Mouse (Mus musculus): ENCODE results near the gene Rora.

Rora gene

GRCm38 (mm10) chr9:68653211-68654038, at the start of gene Rora:
Gene Rora (plus strand): TSS chr9:68653786.
- DNase-seq, result peak; percentile 61 to 84

DNA sequence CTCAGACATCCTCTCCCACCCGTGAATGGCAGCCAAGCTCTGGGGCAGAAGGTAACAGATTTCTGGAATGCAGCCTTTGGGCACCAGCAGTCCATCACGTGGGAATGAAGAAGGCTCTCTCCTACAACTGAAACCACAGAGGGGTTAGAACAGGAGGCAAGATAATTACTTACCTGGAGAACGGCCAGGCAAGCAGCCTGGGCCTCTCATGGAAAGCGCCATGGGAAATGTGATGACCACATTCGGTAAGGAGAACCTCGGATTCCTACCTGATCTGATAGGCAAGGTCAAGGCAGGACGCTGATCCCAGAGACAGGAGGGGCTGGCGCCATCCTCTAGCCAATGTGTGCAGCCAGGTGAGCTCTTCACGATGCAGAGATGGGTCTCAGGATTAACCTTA, 39.6 kb upstream of the Rora start:
- no peak for DNase-seq

GRCm38 (mm10) chr9:68617116-68617515, 36.5 kb upstream of the Rora start:
- no peak for DNase-seq

DNA sequence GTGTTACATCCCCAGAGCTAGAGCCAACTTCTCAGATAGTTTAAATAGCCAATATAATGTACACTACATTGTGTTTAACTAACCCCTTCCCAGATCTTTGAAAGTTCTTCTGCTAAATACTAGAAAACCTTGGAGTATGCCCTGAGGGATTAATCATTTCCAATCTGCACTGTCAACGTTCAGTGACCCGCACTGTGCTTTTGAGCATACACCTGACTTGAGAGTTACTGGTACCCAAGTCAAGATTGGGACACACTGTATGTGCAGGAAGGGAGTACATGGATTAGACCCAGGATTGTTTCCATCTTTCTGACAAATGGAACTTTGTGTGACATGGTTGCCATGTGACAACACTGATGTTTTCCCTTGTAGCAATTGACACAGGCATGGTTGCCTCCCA, 33.5 kb upstream of the Rora start:
- no peak for DNase-seq

DNA sequence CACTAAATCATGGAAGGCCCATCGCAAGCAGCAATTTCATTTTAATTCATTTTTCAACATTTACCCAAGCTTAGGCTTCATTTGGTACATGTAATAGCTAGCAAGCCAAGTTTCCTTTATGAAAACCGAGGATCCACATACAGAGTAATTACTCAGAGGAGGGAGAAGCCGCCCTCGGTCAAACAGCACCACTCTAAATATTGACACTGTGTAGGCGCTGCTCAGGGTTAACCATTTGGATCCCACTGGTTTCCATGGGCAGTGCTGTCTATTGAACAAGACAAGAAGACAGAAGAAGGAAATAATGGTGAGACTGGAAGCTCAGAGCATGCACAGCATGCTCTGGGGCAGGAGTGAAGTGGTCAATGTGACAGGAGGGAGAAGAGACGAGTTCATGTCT, 33.1 kb upstream of the Rora start:
- DNase-seq, result no peak

- no peak for DNase-seq
These were observed 28.6 kb upstream of the Rora start for GRCm38 (mm10) chr9:68624981-68625380.

DNA sequence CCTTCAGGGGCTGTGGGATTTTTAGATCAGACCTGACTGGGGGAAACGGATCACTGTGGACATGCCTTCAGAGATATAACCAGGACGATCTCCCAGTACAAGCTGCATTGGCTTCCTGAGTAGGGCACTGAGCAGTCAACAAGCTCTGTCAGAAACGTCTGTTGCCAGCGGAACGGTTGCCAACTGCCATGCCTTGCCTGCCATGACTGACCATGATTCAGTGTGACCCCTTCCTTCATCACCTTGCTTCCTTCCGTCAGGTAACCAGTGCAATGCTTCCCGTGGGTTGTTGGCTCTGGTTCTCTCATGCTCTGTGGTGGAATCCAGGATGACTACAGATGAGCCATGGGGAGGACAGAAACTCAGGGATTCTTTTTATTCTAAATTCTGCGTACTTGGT, 16.3 kb upstream of the Rora start:
- DNase-seq, result no peak

- DNase-seq, result no peak
These were observed 12.5 kb upstream of the Rora start for GRCm38 (mm10) chr9:68641123-68641522.

DNA sequence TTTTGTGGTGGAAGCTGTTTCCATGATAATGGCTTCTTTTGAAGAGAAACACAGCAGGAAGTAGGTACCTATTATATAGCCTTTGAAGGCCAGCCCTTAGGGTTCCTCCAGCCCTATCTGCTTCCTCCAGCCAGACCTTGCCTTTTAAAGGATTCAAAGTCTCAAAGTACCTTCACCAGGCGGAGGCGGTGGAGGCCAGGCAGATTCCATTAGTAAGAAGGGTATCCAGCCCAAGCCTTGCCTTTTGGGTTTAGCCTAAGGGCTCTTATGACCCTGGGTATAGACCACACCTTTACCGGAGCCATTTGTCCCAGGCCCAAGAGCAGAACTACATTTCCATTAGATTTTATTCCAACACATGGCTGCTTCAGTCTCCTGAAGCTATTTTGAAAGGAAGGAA, 5.5 kb upstream of the Rora start:
- no peak for DNase-seq

DNA sequence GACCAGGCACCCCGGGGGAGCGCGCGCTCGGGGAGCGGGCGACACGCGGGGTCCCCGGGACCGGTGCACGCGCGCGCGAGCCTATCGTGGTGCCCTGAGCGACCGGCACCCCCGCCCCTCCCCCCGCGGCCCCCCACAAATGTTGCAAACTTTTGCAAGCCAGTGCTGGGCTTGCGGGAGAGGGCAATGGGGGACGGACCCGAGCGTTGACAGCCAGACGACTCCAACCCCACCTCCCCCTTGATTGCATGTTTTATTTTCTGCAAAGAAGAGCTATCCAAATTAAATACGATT, 400 bp downstream of the Rora start:
- no peak for DNase-seq

GRCm38 (mm10) chr9:68654333-68655017, 889 bp downstream of the Rora start:
- peak; percentile 28 to 41 for DNase-seq

GRCm38 (mm10) chr9:68655018-68656005, 1.7 kb downstream of the Rora start:
- DNase-seq, result peak; percentile 49 to 51

- no peak for DNase-seq
These were observed 2.6 kb downstream of the Rora start for GRCm38 (mm10) chr9:68656076-68656795.

GRCm38 (mm10) chr9:68656796-68657130, 3.2 kb downstream of the Rora start:
- DNase-seq, result no peak

GRCm38 (mm10) chr9:68670731-68671130, 17.1 kb downstream of the Rora start:
- DNase-seq, result no peak

- DNase-seq, result no peak
These were observed 18.9 kb downstream of the Rora start for GRCm38 (mm10) chr9:68672459-68672858.

DNA sequence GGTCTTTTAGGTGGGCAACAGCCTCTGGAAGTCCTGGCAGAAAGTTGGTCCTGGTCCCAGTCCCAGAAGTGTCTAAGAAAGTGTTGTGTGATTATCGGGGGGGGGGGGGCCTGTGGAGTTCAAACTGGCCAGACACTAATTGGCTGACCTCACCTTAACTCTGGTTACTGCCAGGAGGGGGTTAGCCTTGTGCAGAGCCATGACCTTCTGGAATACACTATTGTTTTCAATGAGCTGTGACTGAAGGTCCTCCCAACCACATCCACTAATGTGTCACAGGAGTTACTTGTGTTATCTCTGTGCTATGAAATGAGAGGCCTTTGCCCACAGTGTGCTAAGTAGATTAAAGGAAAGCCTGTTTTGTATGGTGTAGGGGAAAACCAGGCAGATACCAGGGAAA, 19.6 kb downstream of the Rora start:
- DNase-seq, result no peak

- no peak for DNase-seq
These were observed 26.3 kb downstream of the Rora start for GRCm38 (mm10) chr9:68679871-68680374.

GRCm38 (mm10) chr9:68683938-68684337, 30.4 kb downstream of the Rora start:
- no peak for DNase-seq

DNA sequence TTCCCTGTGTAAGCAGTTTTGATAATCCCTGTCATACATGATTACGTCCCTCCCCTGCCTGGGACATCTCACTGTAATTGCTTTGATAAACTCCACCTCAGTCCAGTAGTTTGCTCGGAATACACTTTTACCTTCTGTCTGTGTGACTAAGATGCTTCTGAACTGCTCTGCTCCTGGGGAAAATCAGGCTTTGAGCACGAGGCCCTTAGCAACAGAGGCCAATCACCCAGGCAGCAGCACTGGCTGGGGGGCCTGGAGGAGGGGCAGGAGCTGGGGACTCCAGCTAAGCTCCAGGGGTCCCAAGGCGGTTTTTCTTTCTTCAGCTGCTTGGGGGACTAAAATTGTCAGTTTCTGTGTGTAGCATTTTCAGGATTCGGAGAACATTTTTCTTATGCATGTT, 32.0 kb downstream of the Rora start:
- DNase-seq, result no peak

DNA sequence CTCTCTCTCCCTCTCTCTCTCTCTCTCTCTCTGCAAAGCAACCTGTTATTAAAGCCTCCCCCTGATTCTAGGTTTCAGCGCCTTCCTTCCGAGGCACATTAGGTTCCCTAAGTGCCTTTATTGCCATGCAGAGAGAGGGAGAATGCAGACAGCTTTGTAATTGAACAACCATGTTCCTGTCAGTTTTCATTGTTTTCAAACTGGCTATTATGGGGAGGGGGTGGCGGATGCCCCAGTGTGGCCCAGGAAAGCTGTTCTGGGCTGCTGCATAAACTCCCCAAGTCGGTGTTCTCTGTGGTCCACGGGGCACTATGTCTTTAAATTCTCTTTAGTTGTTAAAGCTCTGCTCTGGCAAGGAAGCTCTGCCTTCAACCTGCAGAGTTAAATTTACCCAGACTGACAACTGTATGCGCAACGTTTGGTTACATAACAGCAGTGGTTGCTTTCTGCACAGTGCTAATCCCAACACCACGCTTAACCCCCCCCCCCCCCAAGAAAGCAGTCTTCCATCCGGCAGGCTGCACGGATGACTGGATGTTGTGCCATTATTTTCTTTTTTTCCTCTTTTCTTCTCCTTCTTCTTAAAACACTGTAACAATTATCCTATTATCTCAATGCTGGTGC, 33.8 kb downstream of the Rora start:
- DNase-seq, result no peak

GRCm38 (mm10) chr9:68688151-68688550, 34.6 kb downstream of the Rora start:
- no peak for DNase-seq
